Mouse (Mus musculus) induced T-regulatory cell, adult 2 months (primary cell): Measurements from ENCODE around the gene Actg1.

ENCODE experiments used
- DNase-seq: peaks from one replicate; pipeline ENCODE4 v3.0.0-alpha.2; 2012; ENCODE audit warnings: low read depth

Actg1 gene

GRCm38 (mm10) chr11:120308441-120309320 lies 39.7 kb downstream of the Actg1 start:
- no peak for DNase-seq

DNA sequence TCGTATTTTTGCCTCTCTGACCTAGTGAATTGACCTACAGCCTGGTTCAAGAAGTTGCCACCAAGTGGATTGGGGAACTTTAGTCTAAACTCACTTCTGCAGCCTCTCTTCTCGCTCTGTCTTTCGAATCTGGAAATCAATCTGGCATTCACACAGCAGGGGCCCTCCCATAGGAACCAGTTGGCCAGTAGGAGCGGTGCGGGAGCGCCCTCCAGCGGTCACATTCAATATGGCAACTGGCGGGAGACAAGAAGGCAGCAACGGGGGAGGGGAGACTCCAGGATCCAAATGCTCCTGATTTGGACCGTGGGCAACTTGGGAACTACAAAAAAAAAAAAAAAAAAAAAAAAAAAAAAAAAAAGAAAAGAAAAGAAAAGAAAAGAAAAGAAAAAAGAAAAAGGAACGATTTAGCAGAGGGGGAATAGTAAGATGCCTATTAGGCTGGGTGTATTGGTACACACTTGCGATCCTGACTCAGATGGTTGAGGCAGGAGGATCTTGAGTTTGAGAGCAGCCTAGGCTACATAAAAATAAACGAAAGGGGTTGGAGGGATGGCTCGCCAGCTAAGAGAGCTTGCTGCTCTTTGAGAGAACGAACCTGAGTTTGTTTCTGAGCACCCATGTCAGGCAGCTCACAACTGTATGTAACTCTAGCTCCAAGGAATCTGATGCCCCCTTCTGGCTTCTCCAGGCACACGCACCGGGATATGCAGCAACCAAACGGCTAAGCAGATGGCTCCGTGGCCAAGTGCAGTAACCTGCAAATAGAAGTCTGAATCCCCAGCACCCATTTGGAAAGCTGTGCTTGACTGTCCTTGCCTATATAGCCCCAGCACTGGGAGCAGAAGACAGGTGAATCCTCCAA lies 40.5 kb downstream of the Actg1 start:
- peak; percentile 90 for DNase-seq

DNA sequence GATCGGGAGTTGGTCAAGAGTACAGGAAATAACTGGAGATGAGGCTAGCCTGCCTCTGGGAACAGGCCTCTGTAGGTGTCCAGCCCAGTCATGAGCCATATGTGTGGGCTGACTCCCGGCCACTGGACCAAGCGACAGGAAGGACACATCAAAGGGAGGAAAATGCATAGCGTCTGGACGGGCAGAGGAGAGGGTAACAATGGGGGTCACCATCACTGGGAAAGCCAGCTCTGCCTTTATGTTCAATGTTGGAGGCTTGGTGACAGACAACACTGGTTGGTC lies 41.3 kb downstream of the Actg1 start:
- peak; percentile 33 for DNase-seq

DNA sequence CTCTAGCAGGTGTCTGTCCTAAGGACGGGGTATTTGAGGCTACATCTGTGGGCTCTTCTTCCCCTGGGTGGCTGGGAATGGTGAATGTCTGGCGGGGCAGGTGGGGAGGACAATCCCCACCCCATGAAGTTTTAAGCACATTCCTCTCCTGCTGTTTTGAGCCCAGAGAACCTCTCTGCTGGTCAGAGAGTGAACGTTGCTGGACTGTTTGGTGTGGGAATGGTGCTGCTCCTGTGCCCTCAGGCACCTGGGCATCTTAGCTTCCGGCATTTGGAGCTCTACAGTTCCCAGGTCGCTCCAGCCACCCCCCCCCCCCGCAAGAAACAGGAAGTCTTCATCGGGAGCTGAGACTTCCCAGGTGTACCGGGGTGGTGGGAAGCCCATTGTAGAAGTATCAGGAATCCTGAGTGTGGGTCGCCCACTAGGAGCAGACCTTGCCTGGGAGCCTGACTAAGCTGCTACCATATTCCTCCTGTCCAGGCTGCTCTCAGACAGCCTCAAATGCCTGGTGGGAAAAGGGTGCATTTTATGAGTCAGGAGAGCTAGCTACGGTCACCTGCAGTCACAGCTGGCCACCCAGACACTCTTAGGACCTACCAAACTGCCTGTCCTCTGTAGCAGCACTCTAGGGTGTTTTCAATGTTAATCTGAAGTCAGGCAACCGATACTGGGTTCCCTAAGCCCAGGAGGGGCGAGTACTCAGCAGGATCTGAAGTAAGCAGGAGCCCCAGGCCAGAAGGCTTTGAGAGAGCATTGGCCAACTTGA lies 41.8 kb downstream of the Actg1 start:
- no peak for DNase-seq

- DNase-seq, result no peak
Measured at GRCm38 (mm10) chr11:120305535-120306365, 42.6 kb downstream of the Actg1 start.

- DNase-seq, result peak; percentile 97
Measured at GRCm38 (mm10) chr11:120304886-120305534, 43.3 kb downstream of the Actg1 start.

- DNase-seq, result no peak
Measured at GRCm38 (mm10) chr11:120304350-120304694, 44.0 kb downstream of the Actg1 start.

DNA sequence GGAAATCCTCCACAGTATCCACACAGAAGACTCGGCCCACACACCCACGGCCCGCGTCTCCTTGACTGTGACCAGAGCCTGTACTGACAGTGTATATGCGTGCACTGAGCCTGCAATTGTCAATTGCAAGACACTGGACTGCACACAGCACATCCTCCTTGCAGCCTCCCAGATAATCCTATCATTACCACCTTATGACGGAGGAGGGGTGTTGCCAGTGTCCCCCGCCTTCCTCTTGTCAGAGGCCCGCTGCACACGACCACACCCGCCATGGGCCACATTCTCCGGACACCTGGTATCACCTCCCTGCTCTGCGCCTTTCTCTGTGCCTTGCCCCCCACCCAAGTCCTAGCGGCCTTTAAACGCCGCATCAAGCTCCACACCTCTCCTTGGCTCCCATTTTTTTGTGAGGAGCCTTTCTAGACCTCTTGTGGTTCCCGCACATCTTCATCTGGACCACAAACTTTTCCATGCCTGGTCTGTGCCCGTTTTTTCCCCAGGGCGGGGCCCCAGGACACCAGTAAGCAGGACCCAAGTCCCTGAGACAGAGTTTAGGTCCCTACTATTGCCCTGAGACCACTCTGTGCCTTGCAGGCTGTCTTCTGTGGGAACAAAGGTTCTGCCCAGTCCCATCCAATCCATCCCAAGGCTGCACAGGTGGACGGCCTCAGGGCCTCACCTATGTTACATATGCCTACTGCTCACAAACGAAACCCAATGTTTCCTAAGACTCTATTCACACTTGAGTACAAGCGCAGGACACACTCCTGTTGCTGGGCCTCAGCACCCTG lies 44.6 kb downstream of the Actg1 start:
- DNase-seq, result no peak

GRCm38 (mm10) chr11:120303119-120303518 lies 45.2 kb downstream of the Actg1 start:
- no peak for DNase-seq

DNA sequence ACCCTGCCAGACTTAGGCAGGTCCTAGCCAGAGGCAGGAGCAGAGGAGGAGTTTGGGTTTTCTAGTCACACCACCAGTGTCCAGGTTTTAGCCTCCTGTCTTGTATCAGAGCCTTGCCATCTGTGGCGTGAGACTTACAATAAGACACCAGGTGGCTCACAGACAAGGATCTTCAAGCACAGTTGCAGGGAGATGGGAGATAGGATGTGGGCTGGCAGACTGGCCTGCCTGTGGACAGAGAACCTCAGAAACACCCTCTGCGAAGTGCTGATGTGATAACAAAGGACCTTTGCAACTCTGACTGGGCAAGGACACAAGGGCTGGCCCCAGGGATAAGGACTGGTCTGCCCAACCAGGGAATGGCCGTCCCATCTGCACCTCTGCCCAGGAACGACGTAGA lies 48.9 kb downstream of the Actg1 start:
- DNase-seq, result peak; percentile 32

GRCm38 (mm10) chr11:120298441-120299141 lies 49.8 kb downstream of the Actg1 start:
- DNase-seq, result no peak

DNA sequence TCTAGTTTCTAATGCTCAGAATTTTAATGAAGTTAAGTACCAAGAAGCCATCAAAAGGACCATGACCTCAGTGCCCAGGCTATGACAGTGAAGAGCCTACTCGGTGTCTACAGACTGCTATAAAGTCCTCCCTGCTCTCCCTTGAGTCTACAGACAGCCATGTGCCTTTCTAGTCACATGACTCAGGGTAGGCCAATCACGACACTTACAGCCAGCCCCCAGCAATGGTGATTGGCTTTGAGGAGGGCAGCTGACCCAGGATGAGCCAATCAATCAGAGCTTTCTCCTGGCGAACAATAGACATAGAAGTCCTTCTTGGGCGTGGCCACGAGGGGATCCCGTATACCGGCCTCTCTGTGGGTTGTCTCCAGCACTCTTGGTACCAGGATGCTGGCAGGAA lies 50.6 kb downstream of the Actg1 start:
- DNase-seq, result no peak

GRCm38 (mm10) chr11:120296305-120297144 lies 51.8 kb downstream of the Actg1 start:
- no peak for DNase-seq
